Comparison of ENCODE assay signal across 15 mouse cellular contexts in genomic region chr19:21583523-21583984, GRCm38 (mm10).
DNase-seq lines count a peak whose midpoint lies in the region; ATAC-seq lines count a peak whose summit lies in the region.
"Had no signal": no experiment of that assay in that cellular context is flagged by ENCODE, and none has a peak within 500 bp of the region (broad histone marks: within the 10 kb centered on the region; RNA-seq: fewer than 3 reads in every experiment).

No protein-coding gene starts in this region.

- peak; percentile 19 to 40 for DNase-seq in kidney, adult 8-10 months
- DNase-seq in kidney, postnatal 4 days, result no peak
- peak; percentile 58 to 59 for DNase-seq in B cell, adult 2 months
- no peak for DNase-seq in c-Kit-positive CD71-positive TER-119-positive erythroid progenitor cells, embryonic 14.5 days (ENCODE audit: low spot score)
- DNase-seq in thymus, postnatal 4 days, result no peak
- DNase-seq: adrenal gland, postnatal 10 days; cerebellum, adult 8-10 months; lung, adult 18-20 months; lung, postnatal 10 days had no signal

- ATAC-seq in granulocyte monocyte progenitor cell, adult 5-6 weeks (replicated peaks; ENCODE audit: poor library complexity, severe bottlenecking), result peak; percentile 66
- ATAC-seq in neutrophil, adult 5-6 weeks (ENCODE audit: extremely low read depth, insufficient number of reproducible peaks, low FRiP score, poor library complexity, severe bottlenecking), result peak; percentile 73
- ATAC-seq: activated CD4-positive, CD25-positive, alpha-beta regulatory T cell, adult 4 months; forebrain, embryonic 14.5 days; intestine, postnatal 0 days; midbrain, embryonic 13.5 days had no signal

Comparison
In these comparisons a context has a peak if more than half of its experiments do, and no peak if none do; other contexts are left out.
1. DNase-seq: peak in kidney, adult 8-10 months (2 of 2) and B cell, adult 2 months (2 of 2); none in kidney, postnatal 4 days (0 of 2), c-Kit-positive CD71-positive TER-119-positive erythroid progenitor cells, embryonic 14.5 days (single experiment) and thymus, postnatal 4 days (single experiment).